Mouse (Mus musculus): ENCODE measurements around the gene Prdm10. TPM values are rescaled to one million over a fixed set of nuclear protein-coding genes. Genes with fewer than 3 reads are reported as not detected.

The Prdm10 gene
- 4.4 and 5.4 TPM in 2 replicates for polyA plus RNA-seq (2015; fragmentation: Nextera tagmentation; extraction: Ambion mirVana)

- H3K27ac ChIP-seq (replicated peaks), result peak within 1 kb of the TSS; percentile 98
- ATAC-seq (ENCODE audit: insufficient number of reproducible peaks, low FRiP score, low TSS enrichment, low read depth), result peak; percentile 94
- H3K4me2 ChIP-seq (replicated peaks), result peak within 1 kb of the TSS; percentile 74
- peak within 1 kb of the TSS; percentile 69 for H3K9ac ChIP-seq
- no peaks in the 10 kb centered on the region for H3K27me3 ChIP-seq
- no peaks in the 10 kb centered on the region for H3K36me3 ChIP-seq
- peak within 1 kb of the TSS; percentile 74 for H3K4me3 ChIP-seq (replicated peaks)
- peaks cover 14% of the 10 kb centered on the region for H3K4me1 ChIP-seq
- H3K9me3 ChIP-seq (replicated peaks), result no peaks in the 10 kb centered on the region
- under 1% methylated on average over 43 of the region's 45 CpGs for WGBS
These were observed at the start of gene Prdm10 for GRCm38 (mm10) chr9:31280366-31281010. TSS of gene Prdm10 (plus strand) at chr9:31280538.

GRCm38 (mm10) chr9:31235030-31235429, 45.3 kb upstream of the Prdm10 start:
- 46% methylated on average over 4 of the region's 4 CpGs for WGBS
- Histone ChIP-seq H3K27me3 (no peaks in the 10 kb centered on the region), H3K4me1 (peaks cover 13% of the 10 kb centered on the region; the same call in 1 of the 2 replicates), H3K4me2 (replicated peaks) (no peak overlapping the region), H3K9me3 (replicated peaks) (no peaks in the 10 kb centered on the region), H3K4me3 (replicated peaks) (no peak overlapping the region), H3K36me3 (no peaks in the 10 kb centered on the region), H3K27ac (replicated peaks) (no peak overlapping the region), H3K9ac (no peak overlapping the region)
- no peak for ATAC-seq (ENCODE audit: insufficient number of reproducible peaks, low FRiP score, low TSS enrichment, low read depth)

- no peak for ATAC-seq (ENCODE audit: insufficient number of reproducible peaks, low FRiP score, low TSS enrichment, low read depth)
- H3K27me3 ChIP-seq, result no peaks in the 10 kb centered on the region
These were observed 44.8 kb upstream of the Prdm10 start for GRCm38 (mm10) chr9:31235489-31235888.

GRCm38 (mm10) chr9:31236079-31236478, 44.3 kb upstream of the Prdm10 start:
- H3K9ac ChIP-seq, result no peak overlapping the region
- no peaks in the 10 kb centered on the region for H3K9me3 ChIP-seq (replicated peaks)
- H3K4me3 ChIP-seq (replicated peaks), result no peak overlapping the region
- 69% methylated on average over 5 of the region's 5 CpGs for WGBS
- H3K36me3 ChIP-seq, result no peaks in the 10 kb centered on the region
- ATAC-seq (ENCODE audit: insufficient number of reproducible peaks, low FRiP score, low TSS enrichment, low read depth), result no peak
- H3K4me2 ChIP-seq (replicated peaks), result no peak overlapping the region
- peaks cover 13% of the 10 kb centered on the region; the same call in 1 of the 2 replicates for H3K4me1 ChIP-seq
- no peak overlapping the region for H3K27ac ChIP-seq (replicated peaks)
- H3K27me3 ChIP-seq, result no peaks in the 10 kb centered on the region

More at GRCm38 (mm10) chr9:31235489-31235888, 44.8 kb upstream of the Prdm10 start:
- Histone ChIP-seq H3K9me3 (replicated peaks) (no peaks in the 10 kb centered on the region), H3K4me3 (replicated peaks) (no peak overlapping the region), H3K4me2 (replicated peaks) (no peak overlapping the region), H3K36me3 (no peaks in the 10 kb centered on the region), H3K9ac (no peak overlapping the region), H3K4me1 (peaks cover 13% of the 10 kb centered on the region; the same call in 1 of the 2 replicates), H3K27ac (replicated peaks) (no peak overlapping the region)
- WGBS, result 71% methylated on average over 9 of the region's 9 CpGs

GRCm38 (mm10) chr9:31238526-31238925, 41.8 kb upstream of the Prdm10 start:
- no peak for ATAC-seq (ENCODE audit: insufficient number of reproducible peaks, low FRiP score, low TSS enrichment, low read depth)
- no peaks in the 10 kb centered on the region for H3K27me3 ChIP-seq
- no peak overlapping the region for H3K9ac ChIP-seq
- no peaks in the 10 kb centered on the region for H3K36me3 ChIP-seq
- H3K4me1 ChIP-seq, result 0 out of 2 replicates have a peak, but pooled peaks cover 4% of the 10 kb centered on the region
- WGBS, result 85% methylated on average over 2 of the region's 2 CpGs
- H3K4me2 ChIP-seq (replicated peaks), result no peak overlapping the region
- H3K27ac ChIP-seq (replicated peaks), result no peak overlapping the region
- no peaks in the 10 kb centered on the region for H3K9me3 ChIP-seq (replicated peaks)
- H3K4me3 ChIP-seq (replicated peaks), result no peak overlapping the region

GRCm38 (mm10) chr9:31239551-31239950, 40.8 kb upstream of the Prdm10 start:
- no peak overlapping the region for H3K9ac ChIP-seq
- H3K9me3 ChIP-seq (replicated peaks), result no peaks in the 10 kb centered on the region
- no peaks in the 10 kb centered on the region for H3K27me3 ChIP-seq
- H3K4me2 ChIP-seq (replicated peaks), result no peak overlapping the region
- ATAC-seq (ENCODE audit: insufficient number of reproducible peaks, low FRiP score, low TSS enrichment, low read depth), result no peak
- H3K4me3 ChIP-seq (replicated peaks), result no peak overlapping the region
- no peak overlapping the region for H3K27ac ChIP-seq (replicated peaks)
- H3K36me3 ChIP-seq, result no peaks in the 10 kb centered on the region
- 92% methylated on average over 2 of the region's 2 CpGs for WGBS
- 0 out of 2 replicates have a peak, but pooled peaks cover 4% of the 10 kb centered on the region for H3K4me1 ChIP-seq

GRCm38 (mm10) chr9:31240522-31241207, 39.7 kb upstream of the Prdm10 start:
- WGBS, result 82% methylated on average over 8 of the region's 8 CpGs
- ATAC-seq (ENCODE audit: insufficient number of reproducible peaks, low FRiP score, low TSS enrichment, low read depth), result no peak
- no peaks in the 10 kb centered on the region for H3K9me3 ChIP-seq (replicated peaks)
- no peak overlapping the region for H3K4me3 ChIP-seq (replicated peaks)
- no peak overlapping the region for H3K4me2 ChIP-seq (replicated peaks)
- H3K4me1 ChIP-seq, result no peaks in the 10 kb centered on the region
- no peaks in the 10 kb centered on the region for H3K27me3 ChIP-seq
- H3K9ac ChIP-seq, result no peak overlapping the region
- H3K27ac ChIP-seq (replicated peaks), result no peak overlapping the region
- no peaks in the 10 kb centered on the region for H3K36me3 ChIP-seq

GRCm38 (mm10) chr9:31241208-31241699, 39.1 kb upstream of the Prdm10 start:
- Histone ChIP-seq H3K4me3 (replicated peaks) (no peak overlapping the region), H3K4me1 (no peaks in the 10 kb centered on the region), H3K4me2 (replicated peaks) (no peak overlapping the region), H3K27ac (replicated peaks) (no peak overlapping the region), H3K36me3 (no peaks in the 10 kb centered on the region), H3K27me3 (no peaks in the 10 kb centered on the region), H3K9ac (no peak overlapping the region), H3K9me3 (replicated peaks) (no peaks in the 10 kb centered on the region)
- 83% methylated on average over 7 of the region's 7 CpGs for WGBS
- no peak for ATAC-seq (ENCODE audit: insufficient number of reproducible peaks, low FRiP score, low TSS enrichment, low read depth)

- no peaks in the 10 kb centered on the region for H3K4me1 ChIP-seq
- H3K4me3 ChIP-seq (replicated peaks), result no peak overlapping the region
- no peak overlapping the region for H3K9ac ChIP-seq
- H3K36me3 ChIP-seq, result no peaks in the 10 kb centered on the region
- H3K27me3 ChIP-seq, result no peaks in the 10 kb centered on the region
- H3K4me2 ChIP-seq (replicated peaks), result peak overlapping the region; percentile 29; the same call in 1 of the 2 replicates
- ATAC-seq (ENCODE audit: insufficient number of reproducible peaks, low FRiP score, low TSS enrichment, low read depth), result no peak
- H3K9me3 ChIP-seq (replicated peaks), result no peaks in the 10 kb centered on the region
- WGBS, result 65% methylated on average over 18 of the region's 18 CpGs
- H3K27ac ChIP-seq (replicated peaks), result no peak overlapping the region
These were observed 36.9 kb upstream of the Prdm10 start for GRCm38 (mm10) chr9:31243306-31243938.

GRCm38 (mm10) chr9:31243939-31244333, 36.4 kb upstream of the Prdm10 start:
- H3K27ac ChIP-seq (replicated peaks), result no peak overlapping the region
- no peak overlapping the region for H3K4me2 ChIP-seq (replicated peaks)
- H3K9ac ChIP-seq, result no peak overlapping the region
- H3K27me3 ChIP-seq, result no peaks in the 10 kb centered on the region
- H3K4me3 ChIP-seq (replicated peaks), result no peak overlapping the region
- WGBS, result 63% methylated on average over 5 of the region's 5 CpGs
- no peaks in the 10 kb centered on the region for H3K4me1 ChIP-seq
- no peaks in the 10 kb centered on the region for H3K36me3 ChIP-seq
- H3K9me3 ChIP-seq (replicated peaks), result no peaks in the 10 kb centered on the region
- no peak for ATAC-seq (ENCODE audit: insufficient number of reproducible peaks, low FRiP score, low TSS enrichment, low read depth)

- no peaks in the 10 kb centered on the region for H3K9me3 ChIP-seq (replicated peaks)
- H3K4me3 ChIP-seq (replicated peaks), result no peak overlapping the region
- H3K4me2 ChIP-seq (replicated peaks), result no peak overlapping the region
- H3K4me1 ChIP-seq, result no peaks in the 10 kb centered on the region
- no peaks in the 10 kb centered on the region for H3K36me3 ChIP-seq
- H3K27me3 ChIP-seq, result no peaks in the 10 kb centered on the region
- no peak overlapping the region for H3K27ac ChIP-seq (replicated peaks)
- no peak for ATAC-seq (ENCODE audit: insufficient number of reproducible peaks, low FRiP score, low TSS enrichment, low read depth)
- 95% methylated on average over 6 of the region's 6 CpGs for WGBS
- no peak overlapping the region for H3K9ac ChIP-seq
These were observed 35.3 kb upstream of the Prdm10 start for GRCm38 (mm10) chr9:31245006-31245405.
